Mouse (Mus musculus) liver, adult 2 months (tissue): Measurements from ENCODE around the gene Slc1a3.
A peak's percentile ranks its signal among the peaks of the same experiment; 100 is the strongest.

Experiments used
- CTCF ChIP-seq: fragments of 200-500 bp; IDR thresholded peaks from 2 replicates; pipeline ENCODE4 v1.5.1; 2011; ENCODE audit warnings: low read depth, low read length, control low read depth
- POLR2A ChIP-seq: fragments of 200-500 bp; IDR thresholded peaks from 2 replicates; pipeline ENCODE4 v1.6.1; 2011; ENCODE audit warnings: low read length, control low read depth; ENCODE audit not compliant: insufficient read depth; ENCODE audit errors: extremely low read depth

DNA sequence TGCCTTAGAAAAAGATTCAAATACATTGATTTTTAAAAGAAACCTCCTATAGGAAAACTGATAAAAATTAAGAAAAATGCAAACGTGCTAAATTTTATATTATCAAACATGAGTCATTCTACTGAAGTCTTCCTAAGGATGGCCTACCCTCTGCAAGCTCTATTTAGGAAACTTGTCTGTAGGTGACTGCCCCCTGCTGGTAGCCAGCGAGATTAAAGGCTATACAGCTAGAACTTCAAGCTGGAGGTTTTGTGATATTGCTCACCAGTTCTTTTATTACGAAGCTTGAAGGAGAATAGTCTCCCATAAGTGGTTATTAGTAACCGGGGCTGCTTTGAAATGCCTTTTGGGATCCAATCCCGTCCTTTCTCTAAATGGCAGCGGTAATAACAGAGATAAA is 77.2 kb downstream of the Slc1a3 start:
- TF ChIP-seq POLR2A (no peak), CTCF (peak; percentile 44; the same call in 1 of the 2 replicates)
